Mouse (Mus musculus) mouse embryonic stem cell (cell line): ENCODE results near the gene Prdm11.

Source experiments
- in situ Hi-C, 2 experiments: fragments of 300-500 bp; cut with MboI; formaldehyde crosslinking; loops; 1 replicate in 1 of 2; 3 replicates in 1 of 2; pipeline ENCODE4 v1.14.3; 2019 to 2020; ENCODE audit warnings: low sequenced_read_pairs in 2 of 2, low pct_unique_long_range_greater_than_20kb in 1 of 2, mixed read lengths in 1 of 2; ENCODE audit not compliant: unreplicated experiment in 1 of 2

Gene Prdm11

DNA sequence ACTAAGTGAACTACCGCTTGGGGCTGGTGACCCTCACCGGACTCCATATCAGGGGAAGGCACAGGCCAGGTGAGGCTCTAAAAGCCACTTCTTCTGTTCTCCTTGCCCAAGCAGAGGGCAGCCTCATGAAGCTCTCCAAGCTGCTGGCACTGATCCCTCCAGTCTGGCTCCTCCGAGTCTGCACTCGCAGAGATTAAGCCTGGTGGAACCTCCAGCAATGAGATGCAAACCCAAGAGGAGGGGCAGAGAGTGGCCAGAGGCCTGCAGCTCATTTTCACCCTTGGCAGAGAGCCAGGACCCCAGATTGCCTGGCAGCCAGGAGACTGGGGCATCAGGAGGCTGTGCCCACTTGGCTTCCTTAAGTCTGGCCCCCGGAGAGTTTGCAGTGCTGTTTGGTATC is 27.1 kb downstream of the Prdm11 start:
- in situ Hi-C loops = no loop called here

DNA sequence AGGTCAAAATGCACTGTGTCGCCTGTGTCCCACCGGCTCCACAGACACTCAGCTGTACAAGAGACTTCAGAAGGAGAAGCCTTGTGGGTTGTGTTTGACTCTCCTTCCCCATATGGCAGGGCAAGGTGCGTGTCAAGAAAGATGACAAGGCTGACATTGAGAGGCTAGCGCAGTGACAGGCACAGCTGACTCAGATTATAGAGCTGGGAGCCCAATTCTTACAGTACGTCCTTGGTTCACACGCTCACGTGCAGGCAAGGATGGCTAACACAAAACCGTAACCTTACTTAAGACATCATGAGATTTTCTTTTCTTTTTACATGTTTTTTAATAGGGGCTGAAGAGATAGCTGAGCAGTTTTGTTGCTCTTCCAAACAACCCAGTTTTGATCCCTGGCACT is 28.8 kb downstream of the Prdm11 start:
- in situ Hi-C loops = no loop called here

DNA sequence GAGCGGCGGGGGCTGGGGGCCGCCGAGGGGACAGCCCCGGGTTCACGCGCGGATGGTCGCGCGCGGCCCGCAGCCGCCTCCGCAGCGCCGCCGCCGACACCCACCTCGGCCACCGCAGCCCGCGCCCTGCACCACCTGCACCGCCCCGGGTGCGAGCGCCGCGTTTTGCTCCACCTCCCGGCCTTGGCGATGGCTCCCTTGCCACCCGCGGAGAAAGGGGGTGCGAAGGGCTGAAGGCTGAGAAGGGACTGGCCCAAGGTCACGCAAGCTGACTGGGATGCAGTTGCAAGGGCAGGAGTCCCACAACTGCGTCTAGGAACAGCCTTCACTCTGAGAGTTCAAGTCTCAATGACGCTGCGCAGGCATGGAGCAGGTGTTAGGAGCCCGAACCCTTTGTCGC is 30.9 kb downstream of the Prdm11 start:
- in situ Hi-C loops = no loop called here

DNA sequence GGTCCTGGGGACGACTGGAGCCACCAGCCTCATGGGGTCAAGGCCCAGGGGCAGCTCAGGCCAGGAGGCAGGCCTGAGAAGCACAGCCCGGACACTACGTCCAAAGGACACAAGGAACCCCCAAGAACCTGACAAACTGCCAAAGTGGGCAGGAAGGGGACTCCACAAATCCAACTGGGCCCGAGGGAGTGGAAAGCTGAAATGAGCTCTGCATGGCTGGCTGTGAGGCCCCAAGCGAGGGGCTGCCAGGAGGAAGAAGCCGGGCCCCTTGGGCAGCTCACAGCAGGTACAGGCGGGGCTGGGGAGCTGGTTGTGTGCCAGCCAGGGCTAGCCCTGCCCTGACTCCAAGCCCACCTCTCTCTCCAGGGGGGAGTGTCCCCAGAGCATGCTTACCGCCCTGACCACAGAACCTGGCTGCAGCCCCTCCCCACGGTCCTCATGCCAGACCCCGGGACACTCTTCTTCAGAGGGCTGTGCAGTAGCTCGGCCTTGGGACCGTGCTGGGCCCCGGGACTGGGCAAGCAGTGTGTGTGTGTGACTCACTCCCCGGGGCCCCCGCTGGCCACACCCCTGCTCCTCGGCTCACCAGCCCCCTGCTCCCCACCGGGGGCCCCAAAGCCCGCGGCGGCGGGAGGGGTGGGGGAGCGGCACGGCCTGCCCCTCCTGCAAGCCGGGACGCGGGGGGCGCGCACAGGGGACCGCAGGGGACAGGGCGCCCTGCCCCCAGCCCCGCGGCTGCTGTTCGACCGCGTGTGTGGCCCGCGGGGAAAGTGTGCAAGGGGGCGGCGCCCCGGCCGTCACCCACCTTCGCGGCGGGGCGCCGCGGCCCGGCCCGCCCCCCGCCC is 31.7 kb downstream of the Prdm11 start:
- in situ Hi-C loops = no loop called here

DNA sequence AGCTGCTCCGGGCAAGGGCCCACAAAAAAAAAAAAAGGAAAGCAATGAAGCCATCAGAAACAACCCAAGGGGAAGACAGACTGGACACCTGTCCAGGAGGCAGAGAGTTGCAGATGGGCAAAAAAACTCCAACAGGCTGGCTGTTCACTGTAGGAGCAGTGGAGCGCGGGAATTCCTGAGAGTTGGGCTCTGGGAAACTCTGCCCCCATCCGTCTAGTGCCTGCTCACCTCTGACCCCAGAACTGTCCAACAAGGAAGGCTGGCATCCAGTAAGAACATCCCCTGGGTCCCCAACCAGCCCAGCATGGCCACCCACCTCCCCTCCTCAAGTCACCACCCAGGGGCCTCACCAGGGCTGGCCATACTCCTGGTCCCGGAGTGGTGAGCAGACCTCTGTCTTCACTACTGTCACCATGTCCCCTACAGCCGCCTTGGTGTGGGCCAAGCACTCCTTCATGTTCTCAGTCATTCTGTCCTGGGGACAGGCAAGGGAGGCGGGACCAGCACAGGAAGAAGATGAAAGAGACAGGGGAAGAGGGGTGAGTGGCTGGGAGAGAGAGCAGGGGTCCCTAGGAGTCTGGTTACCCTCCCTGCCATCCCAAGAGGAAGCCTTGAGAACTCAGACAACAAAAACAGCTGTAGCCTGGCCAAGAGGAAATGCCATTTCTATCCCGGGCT is 32.4 kb downstream of the Prdm11 start:
- in situ Hi-C loops = no loop called here

DNA sequence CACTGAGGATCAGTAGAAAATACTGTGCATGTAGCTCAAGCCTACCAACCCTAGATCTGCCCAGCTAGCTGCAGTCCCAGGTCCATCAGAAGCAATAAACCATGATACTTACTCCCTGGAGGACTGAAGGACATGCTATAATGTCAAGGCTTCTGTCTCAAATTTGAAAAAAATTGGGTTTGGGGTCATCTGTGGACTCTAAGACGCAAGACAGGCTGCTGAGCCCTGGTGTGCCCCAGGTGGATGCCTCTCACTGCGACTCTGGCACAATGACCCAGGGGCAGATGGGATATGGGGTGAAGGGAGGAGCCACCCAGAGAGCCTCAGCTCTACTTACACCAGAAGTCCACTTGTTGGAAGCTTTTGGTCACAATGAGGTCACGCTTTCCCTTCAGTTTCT is 33.0 kb downstream of the Prdm11 start:
- in situ Hi-C loops = no loop called here

DNA sequence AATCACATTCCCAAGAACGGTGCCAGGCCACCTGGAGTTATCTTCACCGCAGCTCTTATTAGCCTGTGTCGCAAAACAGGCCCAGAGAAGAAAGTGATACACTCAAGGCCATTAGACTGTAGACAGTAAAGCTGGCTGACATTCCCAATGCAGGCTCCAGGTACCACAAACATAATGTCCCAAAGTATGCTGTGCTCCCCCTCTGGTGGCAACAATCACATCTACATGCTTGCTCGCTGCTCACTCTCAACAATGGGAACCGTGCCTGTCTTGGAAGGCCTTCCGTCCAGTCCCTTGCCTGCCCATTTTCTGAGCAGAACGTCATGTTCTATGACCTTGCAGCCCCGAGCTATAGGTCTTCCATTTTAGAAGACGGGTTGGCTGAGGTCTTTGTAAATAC is 34.0 kb downstream of the Prdm11 start:
- in situ Hi-C loops = no loop called here

DNA sequence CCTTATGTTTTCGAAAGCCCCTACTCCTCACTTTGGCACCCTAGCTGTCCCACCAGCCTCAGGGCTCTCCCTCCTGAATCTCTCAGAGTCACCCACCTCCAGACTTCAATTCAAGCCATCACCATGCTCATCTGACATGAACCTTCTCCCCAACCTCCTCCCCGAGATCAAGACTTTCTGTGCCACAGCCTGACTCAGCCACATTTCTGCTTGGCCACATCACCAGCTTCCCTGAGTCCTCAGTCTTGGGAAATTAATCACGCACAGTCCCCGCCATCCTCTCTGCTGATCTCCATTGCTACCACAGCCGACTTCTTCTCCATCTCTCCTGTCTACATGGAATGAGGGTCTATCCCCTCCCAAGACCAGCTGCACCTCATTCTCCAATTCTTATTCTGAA is 34.5 kb downstream of the Prdm11 start:
- in situ Hi-C loops = no loop called here

DNA sequence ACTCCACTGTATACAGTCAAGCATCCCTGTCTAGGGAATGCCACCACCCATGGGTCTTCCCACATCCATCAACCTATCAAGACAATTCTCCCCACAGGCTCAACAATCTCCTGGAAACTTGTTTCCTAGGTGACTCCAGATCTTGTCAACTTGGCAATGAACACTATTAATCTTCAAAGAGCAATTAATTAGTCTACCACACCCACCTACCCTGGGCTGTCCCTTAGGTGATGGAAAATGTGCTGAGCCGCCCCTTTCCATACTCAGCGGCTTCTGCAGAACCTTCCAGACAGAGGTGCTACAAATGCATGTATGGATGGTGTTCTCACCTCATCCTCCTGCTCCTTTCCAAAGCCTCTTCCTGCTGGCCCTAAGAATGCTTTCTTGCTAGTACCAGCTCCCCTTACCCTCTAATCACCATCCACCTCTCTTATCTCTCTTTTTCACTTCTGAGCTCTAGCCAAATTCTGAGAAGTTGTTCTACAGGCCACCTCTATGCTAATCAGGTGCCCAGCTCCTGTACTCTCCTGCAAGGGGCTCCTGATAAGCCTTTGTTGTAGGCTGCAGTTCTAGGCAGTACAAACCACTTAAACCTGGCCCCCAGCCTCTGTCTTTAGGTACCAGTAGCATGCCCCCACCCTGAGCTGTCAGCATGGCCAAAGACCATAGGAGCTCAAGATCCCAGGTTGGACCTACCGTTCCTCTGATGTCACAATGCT is 37.8 kb downstream of the Prdm11 start:
- in situ Hi-C loops = no loop called here

DNA sequence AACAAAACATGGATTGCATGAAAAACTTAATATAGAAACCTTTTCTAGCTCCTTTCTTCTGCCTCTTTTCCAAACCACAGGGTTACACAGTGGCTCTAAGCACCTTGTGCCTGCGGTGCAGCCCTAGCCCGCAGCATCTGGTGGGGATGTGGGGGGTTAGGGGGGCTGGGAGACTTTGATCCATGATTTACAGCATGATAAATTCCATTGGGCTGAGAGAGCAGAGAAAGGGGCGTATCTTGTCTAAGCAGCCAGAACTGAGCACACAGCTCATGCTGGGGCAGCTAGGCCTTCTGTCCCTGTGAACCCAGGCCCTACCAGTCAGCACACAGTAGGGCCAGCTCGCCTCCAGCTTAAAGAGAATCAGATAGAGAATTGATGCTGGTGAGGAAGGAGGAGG is 40.9 kb downstream of the Prdm11 start:
- in situ Hi-C loops = no loop called here

DNA sequence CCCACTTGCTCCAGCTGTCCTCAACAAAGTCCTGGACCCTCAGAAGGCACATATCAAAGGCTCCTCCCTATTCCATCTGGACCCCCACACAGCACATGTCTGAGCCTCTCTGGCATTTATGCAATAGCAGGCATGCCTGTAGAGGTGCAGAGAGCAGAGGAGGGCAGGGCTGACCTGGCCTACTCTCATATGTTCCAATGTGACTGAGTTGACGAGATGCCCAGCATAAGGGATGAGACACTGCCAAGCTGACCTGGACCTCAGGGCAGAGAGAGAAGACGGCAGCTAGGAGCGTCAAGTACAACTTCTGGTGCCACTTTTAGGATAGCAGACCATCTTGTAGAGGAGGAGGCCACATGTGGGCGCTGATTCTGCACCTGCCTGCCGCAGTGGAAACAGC is 54.0 kb downstream of the Prdm11 start:
- in situ Hi-C loops = no loop called here

DNA sequence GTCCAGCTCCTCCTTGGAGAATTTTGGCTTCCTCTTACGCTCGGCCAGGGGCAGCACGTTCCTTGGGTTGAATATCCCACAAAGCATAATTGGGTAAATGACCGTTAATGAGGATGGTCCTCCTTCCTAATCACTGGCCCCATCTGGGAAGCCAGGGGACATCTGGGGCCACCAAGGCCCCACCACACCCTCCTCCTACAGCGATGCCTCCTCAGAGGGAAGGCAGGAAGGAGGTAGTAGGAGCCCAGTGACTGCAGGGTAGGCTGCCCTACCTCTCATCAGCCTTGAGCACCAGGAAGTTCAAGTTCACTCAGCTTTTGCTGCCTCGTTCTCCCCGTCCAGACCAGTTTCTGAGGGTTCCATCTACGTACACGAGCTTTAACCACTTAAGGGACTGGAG is 56.4 kb downstream of the Prdm11 start:
- in situ Hi-C loops = no loop called here

DNA sequence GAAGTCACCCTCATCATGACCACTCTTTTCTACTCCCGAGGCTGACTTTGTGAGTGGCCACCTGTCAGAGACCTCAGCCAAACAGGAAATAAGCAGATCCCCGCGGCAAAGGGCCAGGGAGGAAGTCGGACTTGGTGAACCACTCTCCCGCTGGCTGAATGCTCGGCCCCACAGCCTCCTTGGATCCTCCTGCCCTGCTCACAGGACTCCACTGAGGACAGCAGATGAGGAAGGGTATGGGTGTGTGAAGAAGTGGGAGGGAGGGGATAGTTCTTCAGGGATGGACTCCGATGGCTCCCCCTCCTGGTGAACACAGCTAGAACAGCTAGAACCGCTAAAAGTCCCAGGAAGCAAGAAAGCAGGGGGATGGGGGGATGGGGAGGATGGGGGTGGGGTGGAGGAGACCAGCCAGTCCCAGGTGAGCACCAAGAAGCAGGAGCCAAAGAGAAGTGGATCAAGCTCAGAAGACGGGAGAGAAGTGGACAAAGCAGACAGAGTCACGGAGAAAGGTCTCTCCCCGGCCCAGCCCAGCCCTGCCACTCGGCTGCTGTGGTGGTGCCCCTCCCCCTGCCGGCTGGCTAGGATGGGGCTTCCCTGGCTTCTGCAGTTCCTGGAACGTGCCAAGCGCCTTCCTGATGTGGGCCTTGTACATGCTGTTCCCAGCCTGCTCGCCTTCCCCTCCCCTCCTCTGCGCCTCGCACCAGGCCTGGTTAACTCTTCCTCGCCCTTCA is 57.9 kb downstream of the Prdm11 start:
- in situ Hi-C loops = no loop called here

DNA sequence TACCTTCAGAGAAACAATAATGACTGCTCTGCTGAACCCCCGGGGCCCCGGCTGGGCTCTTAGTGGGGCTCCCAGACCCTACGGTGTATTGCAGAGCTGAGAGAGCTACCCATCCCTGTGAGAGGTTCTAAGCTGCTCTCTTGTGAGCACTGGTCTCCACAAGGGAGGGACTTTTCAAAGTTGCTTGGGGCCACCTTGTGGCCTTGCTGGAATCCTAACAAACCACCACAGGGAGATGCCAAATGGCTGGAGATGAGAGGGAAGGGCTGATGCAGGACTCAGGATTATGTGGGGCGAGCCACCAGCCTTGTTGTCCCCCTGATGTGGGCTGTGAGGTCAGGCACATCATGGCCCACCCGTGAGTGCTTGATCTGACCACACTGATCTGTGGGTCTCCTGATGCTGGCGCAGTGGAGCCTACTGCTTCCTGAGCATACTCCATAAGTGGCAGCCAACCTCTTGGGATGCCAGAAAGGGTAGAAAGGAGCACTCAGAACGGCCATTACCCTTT is 58.8 kb downstream of the Prdm11 start:
- in situ Hi-C loops = no loop called here

DNA sequence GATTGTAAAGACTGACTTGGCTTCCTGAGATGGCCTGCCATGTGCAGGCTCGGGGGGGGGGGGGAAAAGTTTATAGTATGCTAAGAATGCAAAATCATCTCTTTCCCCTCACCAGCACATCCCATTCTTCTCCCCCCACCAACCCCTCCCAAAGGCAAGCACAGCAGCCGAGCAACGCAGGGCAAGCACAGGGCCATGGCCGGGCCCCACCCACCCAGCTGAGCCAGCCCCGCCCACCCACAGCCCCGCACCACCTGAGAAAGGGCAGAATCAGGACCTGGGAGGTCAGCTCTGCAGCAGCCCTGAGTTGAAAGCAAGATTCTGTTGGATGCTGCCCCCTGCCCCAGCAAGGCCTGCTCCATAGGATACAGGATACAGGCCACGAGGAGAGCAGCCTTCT is 60.4 kb downstream of the Prdm11 start:
- in situ Hi-C loops = no loop called here

DNA sequence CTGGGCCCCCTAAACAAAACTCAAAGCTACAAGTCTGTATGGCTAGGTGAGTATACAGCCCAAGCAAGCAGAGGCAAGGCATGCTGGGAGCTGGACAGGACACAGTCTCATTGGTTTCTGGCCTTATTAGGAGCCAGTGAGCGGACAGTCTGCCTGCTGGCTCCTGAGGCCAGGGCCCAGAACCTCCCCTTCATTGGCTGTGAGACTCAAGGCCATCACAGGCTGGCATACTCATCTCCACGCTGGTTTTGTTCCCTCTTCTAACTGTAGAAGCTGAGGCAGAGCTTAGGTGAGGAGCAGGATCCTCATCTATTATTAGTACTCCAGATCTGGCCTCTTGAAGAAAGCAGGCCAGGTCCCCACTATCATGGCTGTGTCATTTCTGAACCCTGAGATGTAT is 60.8 kb downstream of the Prdm11 start:
- in situ Hi-C loops = no loop called here

DNA sequence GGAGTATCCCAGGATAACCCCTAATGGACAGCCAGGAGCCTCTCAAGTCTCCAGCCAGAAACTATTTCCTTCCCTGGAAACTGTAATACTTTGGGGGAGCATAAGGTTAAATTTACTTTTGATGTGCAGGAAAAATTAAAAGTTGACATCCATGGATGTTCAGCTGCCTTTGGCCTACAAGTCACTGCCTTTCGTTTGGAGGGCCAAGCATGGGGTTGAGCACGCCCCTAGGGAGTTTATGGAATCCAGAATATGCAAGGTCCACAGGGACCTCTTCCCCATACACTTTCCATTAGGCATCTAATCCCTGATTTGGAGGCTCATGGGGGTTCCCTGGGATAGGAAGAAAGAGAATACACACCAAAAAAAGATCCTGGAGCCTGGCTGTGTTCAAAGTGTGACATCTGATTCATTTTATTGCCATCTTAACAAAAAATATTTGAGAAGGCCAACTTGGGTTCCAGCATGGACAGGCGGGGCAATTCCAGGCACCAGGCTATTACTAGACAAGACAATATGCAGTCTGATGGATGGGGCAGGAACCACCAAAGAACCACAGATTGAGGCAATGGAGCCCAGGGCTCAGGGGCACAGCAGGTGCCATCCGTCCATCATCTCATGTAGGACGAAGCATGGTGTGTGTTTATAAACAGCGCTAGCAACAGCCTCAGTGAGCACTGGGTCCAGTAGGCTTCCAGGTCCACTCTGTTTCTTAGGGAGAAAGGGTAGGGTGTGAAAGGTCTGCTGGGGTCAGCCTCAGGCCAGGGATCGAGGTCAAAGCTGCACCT is 61.5 kb downstream of the Prdm11 start:
- in situ Hi-C loops = no loop called here

DNA sequence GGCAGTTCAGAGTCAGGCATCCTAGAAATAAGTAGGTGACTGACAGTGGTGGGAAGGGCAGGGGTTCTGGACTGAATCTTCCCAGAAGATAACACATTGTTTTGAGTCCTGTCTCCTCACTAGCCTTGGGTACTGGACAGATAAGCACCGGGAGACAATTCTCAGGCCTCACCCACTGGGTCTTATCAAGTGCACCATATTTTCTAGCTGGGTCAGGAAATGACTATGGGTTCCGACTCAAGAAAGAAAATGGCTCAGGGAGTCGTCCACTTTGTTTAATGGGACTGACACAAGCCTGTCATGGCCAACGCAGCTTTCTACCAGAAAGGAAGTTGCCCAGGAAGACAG is 62.7 kb downstream of the Prdm11 start:
- in situ Hi-C loops = no loop called here
